Mouse (Mus musculus): ENCODE results near the gene Myo1d.

Myo1d gene

DNA sequence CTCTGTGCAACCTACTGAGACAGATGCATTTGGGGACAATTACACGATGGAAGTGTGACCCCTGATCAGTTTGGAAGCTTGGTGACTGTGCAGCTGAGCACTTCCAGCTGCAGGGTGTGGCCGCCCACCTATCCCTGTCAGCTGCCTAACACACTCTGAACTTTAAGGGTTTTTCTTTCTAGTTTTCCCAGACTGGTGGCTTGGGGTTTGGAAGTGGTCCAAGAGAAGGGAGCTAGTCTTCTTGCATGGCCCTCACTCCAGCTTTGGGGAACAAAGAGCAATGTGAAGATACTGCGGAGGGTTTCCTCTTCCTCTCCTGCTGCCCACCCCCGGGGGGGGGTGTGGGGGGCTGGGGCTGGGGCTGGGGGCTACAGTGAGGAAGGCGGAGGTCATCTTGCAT is 300.4 kb downstream of the Myo1d start:
- WGBS: 24% methylated on average over 5 of the region's 5 CpGs

DNA sequence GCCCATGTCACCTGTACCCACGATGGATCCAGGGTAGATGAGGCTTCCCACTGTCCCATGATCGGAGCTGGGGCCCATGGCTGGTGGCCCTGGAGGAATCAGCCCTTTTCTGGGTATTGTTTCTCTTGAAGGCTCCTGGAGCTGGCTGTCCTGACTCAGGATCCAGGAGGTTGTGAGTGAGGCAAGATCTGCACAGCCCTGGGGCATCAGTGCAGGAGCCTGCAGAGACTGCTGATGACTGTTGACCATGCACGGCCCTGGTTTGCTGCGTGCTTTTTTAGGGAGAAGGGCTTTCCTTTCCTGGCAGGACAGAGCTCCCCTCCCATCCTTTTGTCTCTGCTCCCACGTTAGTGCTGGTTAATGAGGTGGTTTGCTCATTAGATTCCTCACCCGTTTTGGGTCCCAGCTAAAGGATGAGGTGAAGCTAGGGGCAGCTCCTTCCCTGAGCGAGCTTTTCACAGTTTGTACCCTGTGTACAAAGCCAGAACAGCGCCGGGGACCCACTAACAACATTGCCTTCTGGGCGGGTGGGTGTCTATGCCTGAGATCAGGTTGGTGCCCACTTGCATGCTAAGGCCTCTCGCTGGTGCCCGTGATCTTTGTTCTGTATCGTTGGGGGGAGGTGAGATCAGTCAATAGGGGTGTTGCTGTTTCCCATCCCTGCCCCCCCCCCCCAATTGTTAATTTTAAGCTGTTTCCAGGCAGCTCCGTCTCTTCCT is 301.0 kb downstream of the Myo1d start:
- 35% methylated on average over 14 of the region's 14 CpGs for WGBS

GRCm38 (mm10) chr11:80477341-80478199 is 302.3 kb downstream of the Myo1d start:
- WGBS: 7% methylated on average over 55 of the region's 55 CpGs

DNA sequence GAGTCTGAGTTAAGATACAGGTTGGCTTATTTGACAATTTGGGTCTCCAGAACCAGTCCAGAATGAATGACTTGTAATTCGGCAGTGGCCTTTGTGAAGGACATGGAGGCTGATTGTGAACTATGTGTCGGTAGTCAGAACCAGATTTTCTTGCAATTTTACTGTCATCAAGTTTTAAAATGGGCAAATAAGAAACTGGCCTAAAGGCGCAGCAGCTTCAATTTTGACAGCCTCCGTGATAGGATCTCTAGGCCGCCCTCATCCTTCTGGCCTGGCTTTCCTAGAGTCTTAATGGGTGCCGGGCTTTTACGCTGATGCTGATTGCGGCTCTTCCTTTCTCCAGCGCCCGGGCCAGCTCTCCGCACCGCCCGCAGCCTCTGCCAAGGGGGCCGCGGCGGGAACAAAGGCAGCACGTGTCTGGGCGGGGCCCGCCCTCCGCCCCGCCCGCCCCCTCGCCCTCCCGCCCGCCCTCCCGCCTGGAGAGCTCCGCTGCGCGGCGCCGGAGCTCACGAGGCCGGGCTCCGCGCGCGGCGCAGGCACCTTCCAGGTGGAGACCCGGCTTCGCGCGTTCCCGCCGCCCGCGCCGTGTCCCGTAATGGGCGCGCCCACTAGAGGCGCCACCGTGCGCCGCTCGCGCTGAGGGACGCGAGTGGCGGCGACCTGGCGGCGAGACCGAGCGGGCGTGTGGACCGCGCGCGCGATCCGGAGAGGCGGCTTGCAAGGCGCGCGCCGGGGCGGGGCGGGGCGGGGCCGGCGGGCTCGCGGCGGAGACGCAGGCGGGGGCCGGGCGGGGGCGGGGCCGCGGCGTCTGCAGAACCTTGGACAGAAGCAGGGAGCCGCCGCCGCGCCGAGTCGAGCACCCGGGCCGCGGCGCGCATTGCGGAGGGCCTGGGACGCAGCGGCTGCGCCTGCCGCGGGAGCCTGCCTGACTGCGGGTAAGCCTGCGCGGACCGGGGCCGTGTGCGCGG is 303.3 kb downstream of the Myo1d start, which contains the start of gene Cdk5r1:
Gene Cdk5r1 (plus strand): TSS at position 802 of the 968 bp plus-strand sequence.
- under 1% methylated on average over 108 of the region's 116 CpGs for WGBS

GRCm38 (mm10) chr11:80475544-80475943 is 304.3 kb downstream of the Myo1d start:
- 89% methylated on average over 9 of the region's 9 CpGs for WGBS

DNA sequence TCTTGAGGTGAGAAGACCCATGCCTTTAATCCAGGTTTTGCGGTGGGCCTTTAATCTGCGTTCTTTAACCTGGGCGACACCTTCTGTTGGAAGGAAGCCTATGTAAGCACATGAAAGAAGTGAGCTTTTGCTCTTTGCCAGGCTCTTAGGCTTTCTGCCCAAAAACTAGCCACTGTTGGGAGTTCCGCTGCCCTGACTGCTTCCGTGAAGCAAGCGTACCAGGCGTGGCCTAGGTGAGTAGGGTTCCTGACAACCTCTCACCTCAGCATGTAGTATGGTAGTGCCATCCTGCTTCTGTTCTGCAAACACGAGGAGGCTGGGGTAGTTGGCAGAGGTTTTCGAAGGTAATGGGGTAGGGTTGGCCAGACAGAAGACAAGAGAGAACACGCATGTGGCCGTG is 305.0 kb downstream of the Myo1d start:
- WGBS: 91% methylated on average over 11 of the region's 11 CpGs

DNA sequence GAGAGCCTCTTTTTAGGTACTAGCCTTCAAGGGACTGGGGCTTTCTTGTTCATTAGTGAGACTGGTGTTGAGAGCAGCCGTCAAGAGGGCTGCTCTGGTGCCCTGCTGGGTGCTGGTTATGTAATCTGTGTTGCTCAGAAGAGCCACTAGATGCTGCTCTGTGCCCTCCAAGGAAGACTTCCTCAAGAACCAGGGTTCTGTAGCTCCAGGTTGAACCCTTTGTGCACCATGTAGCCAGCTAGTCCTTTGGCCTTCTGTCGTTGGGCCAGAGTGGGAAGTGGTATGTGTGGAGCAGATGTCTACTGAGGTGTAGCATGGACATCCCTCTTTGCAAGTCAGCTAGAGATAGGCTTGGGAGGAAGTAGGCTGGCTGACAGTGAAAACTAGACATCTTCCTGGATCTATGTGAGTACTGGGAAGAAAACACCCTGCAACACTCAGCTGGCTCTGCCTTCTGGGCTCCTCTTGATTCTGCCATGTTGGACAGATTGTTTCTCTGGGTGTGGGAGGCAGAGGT is 305.6 kb downstream of the Myo1d start:
- 10% methylated on average over 2 of the region's 2 CpGs for WGBS

- 47% methylated on average over 16 of the region's 16 CpGs for WGBS
Observed at GRCm38 (mm10) chr11:80471836-80472605, 307.8 kb downstream of the Myo1d start.

GRCm38 (mm10) chr11:80463605-80464130 is 316.2 kb downstream of the Myo1d start:
- 88% methylated on average over 4 of the region's 4 CpGs for WGBS

DNA sequence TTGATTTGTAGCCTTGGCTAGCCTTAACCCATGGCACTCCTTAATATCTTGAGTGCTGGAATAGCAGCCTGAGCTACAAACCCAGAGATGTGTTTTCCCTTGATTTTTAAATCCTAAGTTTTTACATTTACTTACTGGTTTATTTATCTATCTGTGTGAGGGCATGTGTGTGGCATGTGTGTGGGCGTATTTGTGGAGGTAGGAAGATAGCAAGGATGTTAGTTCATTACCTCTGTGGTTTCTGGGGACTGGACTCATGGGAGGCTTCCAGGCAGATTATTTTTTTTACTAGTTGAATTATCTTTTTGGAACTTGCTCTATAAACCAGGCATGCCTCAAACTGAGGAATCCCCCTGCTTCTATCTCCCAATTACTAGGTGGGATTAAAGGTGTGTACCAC is 326.6 kb downstream of the Myo1d start:
- 98% methylated on average over 1 of the region's 1 CpGs for WGBS

GRCm38 (mm10) chr11:80452242-80452641 is 327.6 kb downstream of the Myo1d start:
- WGBS: 87% methylated on average over 3 of the region's 3 CpGs

DNA sequence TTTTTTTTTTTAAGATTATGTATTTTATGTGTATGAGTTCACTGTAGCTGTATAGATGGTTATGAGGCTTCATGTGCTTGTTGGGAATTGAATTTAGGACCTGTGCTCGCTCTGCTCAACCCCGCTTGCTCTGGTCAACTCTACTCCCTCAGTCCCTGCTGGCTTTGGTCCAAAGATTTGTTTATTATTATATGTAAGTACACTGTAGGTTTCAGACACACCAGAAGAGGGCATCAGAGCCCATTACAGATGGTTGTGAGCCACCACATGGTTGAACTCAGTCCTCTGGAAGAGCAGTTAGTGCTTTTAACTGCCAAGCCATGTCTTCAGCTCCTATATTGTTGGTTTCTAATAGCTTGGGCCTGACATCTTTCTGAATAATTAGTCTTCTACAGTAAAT is 330.0 kb downstream of the Myo1d start:
- 94% methylated on average over 2 of the region's 2 CpGs for WGBS

GRCm38 (mm10) chr11:80446916-80447315 is 332.9 kb downstream of the Myo1d start:
- 91% methylated on average over 3 of the region's 3 CpGs for WGBS
